Mouse (Mus musculus) MEL (cell line): Measurements from ENCODE around the gene Gne. TPM values are rescaled to one million over a fixed set of nuclear protein-coding genes. Genes with fewer than 3 reads are reported as not detected.

Experiments
- DNase-seq: peaks from one replicate; pipeline ENCODE4 v3.0.0; 2011; ENCODE audit warnings: low read depth, low spot score
- H3K27ac ChIP-seq: 2 replicates; pipeline ENCODE4 v1.5.1; 2012; ENCODE audit warnings: low read depth, mild to moderate bottlenecking, control low read depth, low read length, moderate library complexity; ENCODE audit not compliant: control insufficient read depth
- H3K27me3 ChIP-seq, 2 experiments: fragments of 150-350 bp in 1 of 2; sonication (generic) in 1 of 2; 2 replicates each; pipeline ENCODE4 v1.6.1; 2012; ENCODE audit warnings: low read length in 2 of 2, mild to moderate bottlenecking in 2 of 2, improper control_type of control experiment in 1 of 2, moderate library complexity in 1 of 2; ENCODE audit not compliant: insufficient read depth in 2 of 2, control insufficient read depth in 1 of 2
- H3K36me3 ChIP-seq, 2 experiments: 2 replicates each; pipeline ENCODE4 v1.6.1; 2012 to 2014; ENCODE audit warnings: low read length in 2 of 2, improper control_type of control experiment in 1 of 2, inconsistent platforms in 1 of 2, mild to moderate bottlenecking in 1 of 2; ENCODE audit not compliant: insufficient read depth in 2 of 2, control insufficient read depth in 1 of 2
- H3K4me1 ChIP-seq, 2 experiments: fragments of 150-350 bp in 1 of 2; sonication (generic) in 1 of 2; 2 replicates each; pipeline ENCODE4 v1.6.1; 2012; ENCODE audit warnings: low read length in 2 of 2, improper control_type of control experiment in 1 of 2, mild to moderate bottlenecking in 1 of 2; ENCODE audit not compliant: insufficient read depth in 2 of 2, control insufficient read depth in 1 of 2
- H3K4me3 ChIP-seq, 2 experiments: fragments of 150-350 bp in 1 of 2; sonication (generic) in 1 of 2; 2 replicates each; pipeline ENCODE4 v1.5.1; 2012; ENCODE audit warnings: low read depth in 2 of 2, low read length in 2 of 2, mild to moderate bottlenecking in 2 of 2, moderate library complexity in 2 of 2, control low read depth in 1 of 2, improper control_type of control experiment in 1 of 2; ENCODE audit not compliant: control insufficient read depth in 1 of 2, insufficient read depth in 1 of 2
- H3K79me2 ChIP-seq: 2 replicates; pipeline ENCODE4 v1.6.1; 2012; ENCODE audit warnings: mild to moderate bottlenecking, low read length, moderate library complexity; ENCODE audit not compliant: control insufficient read depth, poor library complexity, insufficient read depth
- H3K9ac ChIP-seq: 2 replicates; pipeline ENCODE4 v1.6.1; 2012; ENCODE audit warnings: low read depth, mild to moderate bottlenecking, control low read depth, low read length, moderate library complexity; ENCODE audit not compliant: control insufficient read depth, poor library complexity, severe bottlenecking
- H3K9me3 ChIP-seq: fragments of 150-350 bp; sonication (generic); replicated peaks from 2 replicates; pipeline ENCODE4 v1.6.1; 2012; ENCODE audit warnings: mild to moderate bottlenecking, low read length, improper control_type of control experiment, moderate library complexity; ENCODE audit not compliant: insufficient read depth
- CHD2 ChIP-seq: IDR thresholded peaks from 2 replicates; pipeline ENCODE4 v1.6.1; 2011; ENCODE audit warnings: low read length, improper control_type of control experiment
- CTCF ChIP-seq, 3 experiments: IDR thresholded peaks in 2 of 3; conservative IDR thresholded peaks in 1 of 3; 2 replicates each; pipeline ENCODE4 v1.5.1; 2011 to 2012; ENCODE audit warnings: low read length in 3 of 3, low read depth in 2 of 3, mild to moderate bottlenecking in 2 of 3, improper control_type of control experiment in 1 of 3, inconsistent platforms in 1 of 3, mixed read lengths in 1 of 3, moderate library complexity in 1 of 3; ENCODE audit not compliant: control insufficient read depth in 1 of 3, insufficient read depth in 1 of 3, poor library complexity in 1 of 3, severe bottlenecking in 1 of 3
- E2F4 ChIP-seq: IDR thresholded peaks from 2 replicates; pipeline ENCODE4 v1.6.1; 2011; ENCODE audit warnings: low read depth, low read length, improper control_type of control experiment, borderline replicate concordance
- ELF1 ChIP-seq: IDR thresholded peaks from 2 replicates; pipeline ENCODE4 v1.6.1; 2014; ENCODE audit warnings: low read depth, mild to moderate bottlenecking, inconsistent platforms, low read length, improper control_type of control experiment, moderate library complexity
- ETS1 ChIP-seq: IDR thresholded peaks from 2 replicates; pipeline ENCODE4 v1.6.1; 2012; ENCODE audit warnings: low read depth, mild to moderate bottlenecking, inconsistent platforms, low read length, improper control_type of control experiment, moderate library complexity
- GABPA ChIP-seq: IDR thresholded peaks from 2 replicates; pipeline ENCODE4 v1.6.1; 2012; ENCODE audit warnings: low read depth, mild to moderate bottlenecking, inconsistent platforms, low read length, improper control_type of control experiment, moderate library complexity
- MAZ ChIP-seq: IDR thresholded peaks from 2 replicates; pipeline ENCODE4 v1.6.1; 2012; ENCODE audit warnings: low read depth, mild to moderate bottlenecking, inconsistent platforms, low read length, improper control_type of control experiment
- MXI1 ChIP-seq: IDR thresholded peaks from 2 replicates; pipeline ENCODE4 v1.6.1; 2011; ENCODE audit warnings: mild to moderate bottlenecking, low read depth, low read length, improper control_type of control experiment
- MYB ChIP-seq: IDR thresholded peaks from 2 replicates; pipeline ENCODE4 v1.6.1; 2011; ENCODE audit warnings: mild to moderate bottlenecking, low read depth, low read length, improper control_type of control experiment
- MYC ChIP-seq: IDR thresholded peaks from 2 replicates; pipeline ENCODE4 v1.6.1; 2011; ENCODE audit warnings: low read depth, mild to moderate bottlenecking, low read length, improper control_type of control experiment, moderate library complexity
- NELFE ChIP-seq: IDR thresholded peaks from 2 replicates; pipeline ENCODE4 v1.6.1; 2011; ENCODE audit warnings: low read depth, low read length, improper control_type of control experiment
- POLR2AphosphoS2 ChIP-seq: IDR thresholded peaks from 2 replicates; pipeline ENCODE4 v1.6.1; 2011; ENCODE audit warnings: low read length, improper control_type of control experiment
- POLR2AphosphoS5 ChIP-seq: IDR thresholded peaks from 2 replicates; pipeline ENCODE4 v1.6.1; 2012; ENCODE audit warnings: low read depth, borderline replicate concordance, mild to moderate bottlenecking, inconsistent platforms, low read length, moderate library complexity, mixed read lengths
- RAD21 ChIP-seq: IDR thresholded peaks from 2 replicates; pipeline ENCODE4 v1.6.1; 2011; ENCODE audit warnings: mild to moderate bottlenecking, low read depth, low read length, improper control_type of control experiment
- SIN3A ChIP-seq: IDR thresholded peaks from 2 replicates; pipeline ENCODE4 v1.6.1; 2012; ENCODE audit warnings: low read length, improper control_type of control experiment, inconsistent platforms
- SMC3 ChIP-seq: IDR thresholded peaks from 2 replicates; pipeline ENCODE4 v1.6.1; 2011; ENCODE audit warnings: low read depth, low read length, improper control_type of control experiment
- TAL1 ChIP-seq: IDR thresholded peaks from 2 replicates; pipeline ENCODE4 v1.6.1; 2012; ENCODE audit warnings: mild to moderate bottlenecking, inconsistent platforms, low read length, moderate library complexity, mixed read lengths
- TCF12 ChIP-seq: IDR thresholded peaks from 2 replicates; pipeline ENCODE4 v1.6.1; 2014; ENCODE audit warnings: low read depth, mild to moderate bottlenecking, inconsistent platforms, low read length, improper control_type of control experiment, moderate library complexity
- UBTF ChIP-seq: IDR thresholded peaks from 2 replicates; pipeline ENCODE4 v1.6.1; 2012; ENCODE audit warnings: low read depth, mild to moderate bottlenecking, inconsistent platforms, low read length, improper control_type of control experiment, moderate library complexity, borderline replicate concordance; ENCODE audit not compliant: insufficient read depth
- USF1 ChIP-seq: IDR thresholded peaks from 2 replicates; pipeline ENCODE4 v1.6.1; 2014; ENCODE audit warnings: low read depth, mild to moderate bottlenecking, inconsistent platforms, low read length, improper control_type of control experiment, moderate library complexity
- USF2 ChIP-seq, 2 experiments: IDR thresholded peaks; 2 replicates each; pipeline ENCODE4 v1.6.1; 2011 to 2012; ENCODE audit warnings: improper control_type of control experiment in 2 of 2, low read length in 2 of 2, borderline replicate concordance in 1 of 2, inconsistent platforms in 1 of 2, low read depth in 1 of 2, mild to moderate bottlenecking in 1 of 2; ENCODE audit not compliant: insufficient read depth in 1 of 2
- ZMIZ1 ChIP-seq: IDR thresholded peaks from 2 replicates; pipeline ENCODE4 v1.6.1; 2012; ENCODE audit warnings: low read depth, mild to moderate bottlenecking, inconsistent platforms, low read length, improper control_type of control experiment, moderate library complexity
- ZNF384 ChIP-seq: IDR thresholded peaks from 2 replicates; pipeline ENCODE4 v1.6.1; 2012; ENCODE audit warnings: low read depth, mild to moderate bottlenecking, inconsistent platforms, low read length, improper control_type of control experiment
- polyA plus RNA-seq, 2 experiments: library from polyadenylated mRNA; stranded (reverse) in 1 of 2; unstranded in 1 of 2; fragments of >175 nt in 1 of 2; fragments of >200 nt in 1 of 2; gene quantifications; 2 replicates each; pipeline versions ENCODE4 v1.2.1 to v1.2.4; 2012; ENCODE audit warnings: low replicate concordance in 2 of 2, low read depth in 1 of 2; ENCODE audit not compliant: insufficient read length in 2 of 2, insufficient read depth in 1 of 2, missing spikeins in 1 of 2
- total RNA-seq: library from RNA; depleted of rRNA; stranded (reverse); fragments of 300-350 nt; gene quantifications from 2 replicates; pipeline ENCODE4 v1.2.3, GENCODE M21; 2012

Gne gene
- total and polyA plus RNA-seq, 3 experiments, result 32.4 to 127 (median 53.0) TPM

GRCm38 (mm10) chr4:44024241-44024640, 59.7 kb downstream of the Gne start:
- no peaks in the 10 kb centered on the region for H3K9me3 ChIP-seq
- H3K27me3 ChIP-seq, result no peaks in the 10 kb centered on the region
- TF ChIP-seq TAL1, result no peak
- TF ChIP-seq GABPA, result no peak
- no peak for TF ChIP-seq USF1
- TF ChIP-seq TCF12, result no peak
- TF ChIP-seq SIN3A, result no peak
- TF ChIP-seq CHD2, result no peak
- no peak for TF ChIP-seq SMC3
- TF ChIP-seq UBTF, result no peak
- no peak for TF ChIP-seq ZNF384
- no peak for TF ChIP-seq POLR2AphosphoS2
- no peak for TF ChIP-seq MYC
- no peak for TF ChIP-seq POLR2AphosphoS5
- no peak for TF ChIP-seq MXI1
- TF ChIP-seq NELFE, result no peak
- no peak for TF ChIP-seq MAZ
- no peak for TF ChIP-seq USF2 (IDR thresholded peaks at IDR 0.05; ENCODE audit: borderline replicate concordance in 1 of 2, insufficient read depth in 1 of 2, low read depth in 1 of 2, low read length in 2 of 2)
- no peak for TF ChIP-seq ELF1
- TF ChIP-seq E2F4, result no peak
- no peak for TF ChIP-seq CTCF (IDR thresholded peaks at IDR 0.05 in 2 of 3, conservative IDR thresholded peaks at IDR 0.05 in 1 of 3; ENCODE audit: control insufficient read depth in 1 of 3, insufficient read depth in 1 of 3, low read depth in 2 of 3, low read length in 3 of 3, poor library complexity in 1 of 3, severe bottlenecking in 1 of 3)
- no peak for TF ChIP-seq RAD21
- TF ChIP-seq, all 39 proteins: peak for 0
- H3K79me2 ChIP-seq, result peaks cover 23% of the 10 kb centered on the region
- no peak overlapping the region for H3K27ac ChIP-seq
- no peaks in the 10 kb centered on the region for H3K4me1 ChIP-seq
- peaks cover 0 to 45% of the 10 kb centered on the region in 2 experiments; a peak in 2 of 4 replicates for H3K36me3 ChIP-seq
- no peak overlapping the region for H3K9ac ChIP-seq
- DNase-seq, result no peak
- no peak overlapping the region for H3K4me3 ChIP-seq

- DNase-seq, result no peak
- Histone ChIP-seq H3K4me3 (no peak overlapping the region), H3K27me3 (no peaks in the 10 kb centered on the region), H3K9ac (no peak overlapping the region), H3K4me1 (no peaks in the 10 kb centered on the region), H3K79me2 (peaks cover 28% of the 10 kb centered on the region), H3K27ac (no peak overlapping the region), H3K36me3 (peaks cover 0 to 48% of the 10 kb centered on the region in 2 experiments; a peak in 2 of 4 replicates), H3K9me3 (no peaks in the 10 kb centered on the region)
- TF ChIP-seq MYB, result no peak
- TF ChIP-seq ZNF384, result no peak
- TF ChIP-seq ETS1, result no peak
- no peak for TF ChIP-seq CHD2
- TF ChIP-seq ZMIZ1, result no peak
- no peak for TF ChIP-seq POLR2AphosphoS2
- TF ChIP-seq MXI1, result no peak
- no peak for TF ChIP-seq USF2 (IDR thresholded peaks at IDR 0.05; ENCODE audit: borderline replicate concordance in 1 of 2, insufficient read depth in 1 of 2, low read depth in 1 of 2, low read length in 2 of 2)
- TF ChIP-seq GABPA, result no peak
- no peak for TF ChIP-seq NELFE
Measured at GRCm38 (mm10) chr4:44023681-44024080, 60.3 kb downstream of the Gne start.
